Mouse (Mus musculus): ENCODE results near the gene Etv5. TPM values are rescaled to one million over a fixed set of nuclear protein-coding genes. Genes with fewer than 3 reads are reported as not detected.
A peak's percentile ranks its signal among the peaks of the same experiment; 100 is the strongest.

Etv5 gene
- polyA plus RNA-seq, 1 experiment from 2014 or later, result 18.3 TPM

- Histone ChIP-seq H3K9ac (replicated peaks; ENCODE audit: low read depth, low read length) (no peak overlapping the region), H3K27me3 (ENCODE audit: control insufficient read depth, insufficient read depth, low read length) (no peaks in the 10 kb centered on the region), H3K9me3 (ENCODE audit: control insufficient read depth, low read length) (no peaks in the 10 kb centered on the region), H3K36me3 (ENCODE audit: control insufficient read depth, insufficient read depth, low read length) (no peaks in the 10 kb centered on the region), H3K27ac (ENCODE audit: low read depth, low read length) (no peak overlapping the region), H3K4me1 (ENCODE audit: control insufficient read depth, insufficient read depth, low read length) (no peaks in the 10 kb centered on the region), H3K4me2 (ENCODE audit: low read depth, low read length) (no peak overlapping the region), H3K4me3 (ENCODE audit: low read depth, low read length) (no peak overlapping the region)
- no peak for ATAC-seq (ENCODE audit: low read depth)
- WGBS, result 76% methylated on average over 1 of the region's 1 CpGs
These were observed 21.4 kb upstream of the Etv5 start for GRCm38 (mm10) chr16:22460960-22461359.

DNA sequence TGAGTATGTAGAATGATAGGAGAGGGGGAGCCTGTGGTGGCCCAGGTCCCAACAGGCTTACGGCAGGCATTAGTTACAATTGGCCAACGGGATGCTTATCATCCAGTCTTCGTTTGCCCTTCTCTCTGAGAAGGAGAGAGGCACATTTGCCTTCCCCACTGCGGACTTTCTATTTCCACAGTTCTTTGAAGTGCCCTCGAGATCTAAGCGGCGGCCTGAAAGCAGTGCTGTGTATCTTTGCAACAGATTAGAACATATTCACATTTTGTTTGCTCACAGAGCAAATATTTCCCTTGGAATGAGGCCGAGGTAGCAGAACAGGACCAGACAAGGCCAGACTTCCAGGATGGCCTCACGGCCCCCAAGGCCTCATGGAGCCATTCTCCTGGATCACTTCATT lies 12.6 kb upstream of the Etv5 start:
- 85% methylated on average over 9 of the region's 9 CpGs for WGBS
- Histone ChIP-seq H3K27ac (ENCODE audit: low read depth, low read length) (no peak overlapping the region), H3K4me1 (ENCODE audit: control insufficient read depth, insufficient read depth, low read length) (no peaks in the 10 kb centered on the region), H3K36me3 (ENCODE audit: control insufficient read depth, insufficient read depth, low read length) (no peaks in the 10 kb centered on the region), H3K9ac (replicated peaks; ENCODE audit: low read depth, low read length) (no peak overlapping the region), H3K4me3 (ENCODE audit: low read depth, low read length) (no peak overlapping the region), H3K9me3 (ENCODE audit: control insufficient read depth, low read length) (no peaks in the 10 kb centered on the region), H3K27me3 (ENCODE audit: control insufficient read depth, insufficient read depth, low read length) (no peaks in the 10 kb centered on the region), H3K4me2 (ENCODE audit: low read depth, low read length) (no peak overlapping the region)
- ATAC-seq (ENCODE audit: low read depth), result no peak

DNA sequence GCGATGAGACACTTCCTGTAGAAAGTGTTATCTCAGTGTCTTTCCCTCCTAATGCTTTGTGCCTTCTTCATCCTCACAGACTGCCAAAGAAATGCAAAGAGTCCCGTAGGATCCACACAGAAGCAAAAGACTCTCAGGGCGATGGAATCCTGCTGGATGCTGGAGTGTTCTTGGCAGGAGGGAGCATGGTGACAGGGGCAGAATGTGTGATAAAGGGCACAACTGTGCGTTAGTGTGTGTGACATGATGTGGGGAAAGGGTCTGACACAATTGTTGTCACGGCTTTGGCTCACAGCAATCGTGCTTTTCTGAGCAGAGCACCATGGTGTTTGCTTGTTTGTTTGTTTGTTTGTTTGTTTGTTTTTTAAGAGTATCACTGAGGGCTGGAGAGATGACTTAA lies 8.6 kb upstream of the Etv5 start:
- Histone ChIP-seq H3K4me3 (ENCODE audit: low read depth, low read length) (no peak overlapping the region), H3K4me1 (ENCODE audit: control insufficient read depth, insufficient read depth, low read length) (no peaks in the 10 kb centered on the region), H3K4me2 (ENCODE audit: low read depth, low read length) (no peak overlapping the region), H3K9me3 (ENCODE audit: control insufficient read depth, low read length) (no peaks in the 10 kb centered on the region), H3K36me3 (ENCODE audit: control insufficient read depth, insufficient read depth, low read length) (no peaks in the 10 kb centered on the region), H3K27me3 (ENCODE audit: control insufficient read depth, insufficient read depth, low read length) (no peaks in the 10 kb centered on the region), H3K9ac (replicated peaks; ENCODE audit: low read depth, low read length) (no peak overlapping the region), H3K27ac (ENCODE audit: low read depth, low read length) (no peak overlapping the region)
- no peak for ATAC-seq (ENCODE audit: low read depth)
- WGBS, result 84% methylated on average over 6 of the region's 6 CpGs

DNA sequence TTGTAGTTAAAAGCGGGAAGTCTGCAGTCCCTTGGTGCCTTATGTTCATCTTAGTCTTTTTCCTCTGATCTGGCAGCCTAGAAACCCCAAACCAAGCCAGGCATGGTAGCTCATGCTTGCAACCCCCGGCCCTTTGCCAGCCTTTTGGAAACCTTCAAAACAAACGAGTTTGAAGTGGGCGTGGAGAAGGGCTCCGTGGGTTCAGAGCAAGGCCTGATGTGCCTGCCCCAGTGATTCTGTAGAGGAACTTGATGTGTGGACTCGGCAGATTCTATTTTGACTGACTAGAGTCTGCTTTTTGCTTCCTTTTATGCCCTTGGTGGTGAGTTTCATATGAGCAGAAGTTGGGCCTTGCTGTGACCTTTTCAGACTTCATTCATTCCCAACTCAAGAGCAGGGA lies 5.3 kb upstream of the Etv5 start:
- Histone ChIP-seq H3K9ac (replicated peaks; ENCODE audit: low read depth, low read length) (no peak overlapping the region), H3K36me3 (ENCODE audit: control insufficient read depth, insufficient read depth, low read length) (no peaks in the 10 kb centered on the region), H3K9me3 (ENCODE audit: control insufficient read depth, low read length) (no peaks in the 10 kb centered on the region), H3K4me1 (ENCODE audit: control insufficient read depth, insufficient read depth, low read length) (0 out of 2 replicates have a peak, but pooled peaks cover 4% of the 10 kb centered on the region), H3K27me3 (ENCODE audit: control insufficient read depth, insufficient read depth, low read length) (peaks cover 16% of the 10 kb centered on the region; the same call in 1 of the 2 replicates), H3K4me2 (ENCODE audit: low read depth, low read length) (no peak overlapping the region), H3K27ac (ENCODE audit: low read depth, low read length) (no peak overlapping the region), H3K4me3 (ENCODE audit: low read depth, low read length) (no peak overlapping the region)
- ATAC-seq (ENCODE audit: low read depth), result no peak
- WGBS, result 74% methylated on average over 6 of the region's 6 CpGs

DNA sequence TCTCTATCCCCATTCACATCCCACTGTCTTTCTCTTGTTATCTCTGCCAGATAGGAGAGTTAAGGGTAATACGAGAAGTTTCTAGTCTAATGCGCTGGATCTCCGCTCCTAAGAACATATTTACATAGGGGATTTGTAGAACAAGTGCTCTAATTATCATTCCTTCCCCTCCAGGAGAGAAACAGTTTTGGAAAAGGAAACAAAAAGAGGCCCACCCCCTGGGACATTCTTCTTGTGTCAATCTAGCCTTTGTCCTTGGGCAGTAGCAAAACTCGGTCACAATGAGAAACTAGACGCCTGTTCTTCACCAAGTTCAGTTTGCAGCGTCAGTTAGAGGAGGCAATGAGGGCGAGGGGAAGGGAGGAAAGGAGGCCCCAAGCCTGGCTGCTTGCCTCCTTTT lies 2.7 kb upstream of the Etv5 start:
- Histone ChIP-seq H3K27ac (ENCODE audit: low read depth, low read length) (no peak overlapping the region), H3K27me3 (ENCODE audit: control insufficient read depth, insufficient read depth, low read length) (peaks cover 23% of the 10 kb centered on the region; the same call in 1 of the 2 replicates), H3K4me3 (ENCODE audit: low read depth, low read length) (no peak overlapping the region), H3K36me3 (ENCODE audit: control insufficient read depth, insufficient read depth, low read length) (no peaks in the 10 kb centered on the region), H3K4me1 (ENCODE audit: control insufficient read depth, insufficient read depth, low read length) (0 out of 2 replicates have a peak, but pooled peaks cover 7% of the 10 kb centered on the region), H3K9me3 (ENCODE audit: control insufficient read depth, low read length) (no peaks in the 10 kb centered on the region), H3K9ac (replicated peaks; ENCODE audit: low read depth, low read length) (no peak overlapping the region), H3K4me2 (ENCODE audit: low read depth, low read length) (no peak overlapping the region)
- WGBS, result 27% methylated on average over 7 of the region's 7 CpGs
- ATAC-seq (ENCODE audit: low read depth), result no peak

DNA sequence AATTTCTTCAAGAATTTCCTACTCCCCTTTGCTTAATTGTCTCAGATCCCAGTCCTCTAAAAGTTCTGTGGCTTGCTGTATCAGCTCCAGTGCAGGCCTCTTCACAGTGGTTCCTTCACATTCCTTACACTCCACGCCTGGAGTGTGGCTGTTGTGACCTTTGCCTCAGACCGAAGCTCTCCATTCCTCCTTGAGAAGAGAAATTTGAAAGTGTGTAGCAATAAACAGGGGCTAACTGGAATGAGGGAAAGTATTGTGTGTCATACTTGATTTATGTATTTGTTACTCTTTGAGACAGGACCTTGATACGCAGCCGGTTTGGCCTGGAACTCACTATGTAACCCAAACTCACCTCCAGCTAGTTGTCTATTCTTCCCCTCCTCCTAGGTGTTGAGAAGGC lies 1.8 kb upstream of the Etv5 start:
- ATAC-seq (ENCODE audit: low read depth), result no peak
- Histone ChIP-seq H3K27me3 (ENCODE audit: control insufficient read depth, insufficient read depth, low read length) (peaks cover 23% of the 10 kb centered on the region; the same call in 1 of the 2 replicates), H3K4me1 (ENCODE audit: control insufficient read depth, insufficient read depth, low read length) (0 out of 2 replicates have a peak, but pooled peaks cover 7% of the 10 kb centered on the region), H3K27ac (ENCODE audit: low read depth, low read length) (no peak overlapping the region), H3K4me3 (ENCODE audit: low read depth, low read length) (no peak overlapping the region), H3K9ac (replicated peaks; ENCODE audit: low read depth, low read length) (no peak overlapping the region), H3K4me2 (ENCODE audit: low read depth, low read length) (no peak overlapping the region), H3K36me3 (ENCODE audit: control insufficient read depth, insufficient read depth, low read length) (no peaks in the 10 kb centered on the region), H3K9me3 (ENCODE audit: control insufficient read depth, low read length) (no peaks in the 10 kb centered on the region)
- 88% methylated on average over 4 of the region's 4 CpGs for WGBS

- no peaks in the 10 kb centered on the region for H3K36me3 ChIP-seq (ENCODE audit: control insufficient read depth, insufficient read depth, low read length)
- H3K4me2 ChIP-seq (ENCODE audit: low read depth, low read length), result peak overlapping the region; percentile 73
- WGBS, result under 1% methylated on average over 18 of the region's 18 CpGs
- ATAC-seq (ENCODE audit: low read depth), result no peak
- 0 out of 2 replicates have a peak, but pooled peaks cover 7% of the 10 kb centered on the region for H3K4me1 ChIP-seq (ENCODE audit: control insufficient read depth, insufficient read depth, low read length)
- H3K27ac ChIP-seq (ENCODE audit: low read depth, low read length), result no peak overlapping the region; the same call in 1 of the 2 replicates
- H3K4me3 ChIP-seq (ENCODE audit: low read depth, low read length), result peak overlapping the region; percentile 74
- H3K9me3 ChIP-seq (ENCODE audit: control insufficient read depth, low read length), result no peaks in the 10 kb centered on the region
- peak overlapping the region; percentile 29; the same call in 1 of the 2 replicates for H3K9ac ChIP-seq (replicated peaks; ENCODE audit: low read depth, low read length)
- peaks cover 27% of the 10 kb centered on the region; the same call in 1 of the 2 replicates for H3K27me3 ChIP-seq (ENCODE audit: control insufficient read depth, insufficient read depth, low read length)
These were observed 750 bp upstream of the Etv5 start for GRCm38 (mm10) chr16:22440269-22440668.

GRCm38 (mm10) chr16:22438441-22439373 lies 812 bp downstream of the Etv5 start:
- Histone ChIP-seq H3K36me3 (ENCODE audit: control insufficient read depth, insufficient read depth, low read length) (no peaks in the 10 kb centered on the region), H3K27ac (ENCODE audit: low read depth, low read length) (peak overlapping the region; percentile 72), H3K9me3 (ENCODE audit: control insufficient read depth, low read length) (no peaks in the 10 kb centered on the region), H3K4me1 (ENCODE audit: control insufficient read depth, insufficient read depth, low read length) (peaks cover 17% of the 10 kb centered on the region), H3K27me3 (ENCODE audit: control insufficient read depth, insufficient read depth, low read length) (peaks cover 27% of the 10 kb centered on the region; the same call in 1 of the 2 replicates), H3K4me2 (ENCODE audit: low read depth, low read length) (peak overlapping the region; percentile 100), H3K4me3 (ENCODE audit: low read depth, low read length) (peak overlapping the region; percentile 74), H3K9ac (replicated peaks; ENCODE audit: low read depth, low read length) (peak overlapping the region; percentile 63)
- under 1% methylated on average over 52 of the region's 59 CpGs for WGBS
- peak; percentile 48 for ATAC-seq (ENCODE audit: low read depth)

- Histone ChIP-seq H3K9ac (replicated peaks; ENCODE audit: low read depth, low read length) (no peak overlapping the region), H3K4me1 (ENCODE audit: control insufficient read depth, insufficient read depth, low read length) (peaks cover 17% of the 10 kb centered on the region), H3K27ac (ENCODE audit: low read depth, low read length) (no peak overlapping the region), H3K9me3 (ENCODE audit: control insufficient read depth, low read length) (no peaks in the 10 kb centered on the region), H3K4me3 (ENCODE audit: low read depth, low read length) (no peak overlapping the region), H3K36me3 (ENCODE audit: control insufficient read depth, insufficient read depth, low read length) (no peaks in the 10 kb centered on the region), H3K4me2 (ENCODE audit: low read depth, low read length) (no peak overlapping the region), H3K27me3 (ENCODE audit: control insufficient read depth, insufficient read depth, low read length) (peaks cover 15% of the 10 kb centered on the region; the same call in 1 of the 2 replicates)
- ATAC-seq (ENCODE audit: low read depth), result no peak
- 53% methylated on average over 6 of the region's 6 CpGs for WGBS
These were observed 3.4 kb downstream of the Etv5 start for GRCm38 (mm10) chr16:22436106-22436505.
